Mouse (Mus musculus) heart, embryonic 16.5 days (tissue): Measurements from ENCODE around the gene Invs. TPM values are rescaled to one million over a fixed set of nuclear protein-coding genes. Genes with fewer than 3 reads are reported as not detected.
A peak's percentile ranks its signal among the peaks of the same experiment; 100 is the strongest.

ENCODE experiments used
- ATAC-seq: fragments of 200-750 bp; cut with Nextera tagmentation; replicated peaks from 2 replicates; pipeline ENCODE4 v1.8.0; 2017; ENCODE audit warnings: moderate number of reproducible peaks; ENCODE audit not compliant: insufficient read depth, low FRiP score; ENCODE audit errors: extremely low read depth
- H3K27ac ChIP-seq: fragments of 300-500 bp; sonication (generic); 2 replicates; pipeline ENCODE4 v1.5.1; 2014; ENCODE audit warnings: mild to moderate bottlenecking, low read length, control low read depth, moderate library complexity
- H3K27me3 ChIP-seq: fragments of 300-500 bp; sonication (generic); 2 replicates; pipeline ENCODE4 v1.6.1; 2014; ENCODE audit warnings: low read length, mixed read lengths; ENCODE audit not compliant: control insufficient read depth, insufficient read depth
- H3K36me3 ChIP-seq: fragments of 300-500 bp; sonication (generic); 2 replicates; pipeline ENCODE4 v1.6.1; 2014; ENCODE audit not compliant: control insufficient read depth, insufficient read depth
- H3K4me1 ChIP-seq: fragments of 300-500 bp; sonication (generic); 2 replicates; pipeline ENCODE4 v1.6.1; 2014; ENCODE audit warnings: low read length, mixed read lengths; ENCODE audit not compliant: control insufficient read depth, insufficient read depth
- H3K4me2 ChIP-seq: fragments of 300-500 bp; sonication (generic); 2 replicates; pipeline ENCODE4 v1.6.1; 2014; ENCODE audit warnings: low read depth, mild to moderate bottlenecking, control low read depth, low read length
- H3K4me3 ChIP-seq: fragments of 300-500 bp; sonication (generic); 2 replicates; pipeline ENCODE4 v1.5.1; 2014; ENCODE audit warnings: mild to moderate bottlenecking, control low read depth, low read length
- H3K9ac ChIP-seq: fragments of 300-500 bp; sonication (generic); 2 replicates; pipeline ENCODE4 v1.6.1; 2014; ENCODE audit warnings: low read length, control low read depth
- H3K9me3 ChIP-seq: fragments of 300-500 bp; sonication (generic); replicated peaks from 2 replicates; pipeline ENCODE4 v1.6.1; 2016; ENCODE audit warnings: low read length; ENCODE audit not compliant: control insufficient read depth
- WGBS: fragments of 180-500 bp; shearing (Covaris S2); extraction: QIAGEN DNeasy Blood & Tissue Kit; methylation state at CpG from one replicate; pipeline ENCODE4 v1.1.7; 2014; 5-methylcytosine and 5-hydroxymethylcytosine counted together
- polyA plus RNA-seq: library from polyadenylated mRNA; unstranded; fragments of >200 nt; fragmentation: Nextera tagmentation; extraction: Ambion mirVana; gene quantifications from 2 replicates; pipeline ENCODE4 v1.2.1, GENCODE M21; 2015

The Invs gene
- polyA plus RNA-seq: 4.5 and 5.0 TPM in 2 replicates

- peak within 1 kb of the TSS; percentile 99 for H3K4me3 ChIP-seq
- H3K27me3 ChIP-seq: no peaks in the 10 kb centered on the region
- 0 out of 2 replicates have a peak, but pooled peaks cover 2% of the 10 kb centered on the region for H3K36me3 ChIP-seq
- H3K27ac ChIP-seq: peak within 1 kb of the TSS; percentile 82
- H3K9ac ChIP-seq: peak within 1 kb of the TSS; percentile 92
- peaks cover 4% of the 10 kb centered on the region for H3K4me1 ChIP-seq
- peak within 1 kb of the TSS; percentile 88 for H3K4me2 ChIP-seq
- ATAC-seq: peak; percentile 100
- WGBS: under 1% methylated on average over 41 of the region's 41 CpGs
- no peaks in the 10 kb centered on the region for H3K9me3 ChIP-seq
Observed at GRCm38 (mm10) chr4:48279498-48280134, at the start of gene Invs, which contains the start of gene Erp44. TSS of gene Invs (plus strand) at chr4:48279760. TSS of gene Erp44 (minus strand) at chr4:48279558.

- no peak for ATAC-seq
- H3K36me3 ChIP-seq: no peaks in the 10 kb centered on the region
- no peaks in the 10 kb centered on the region for H3K27me3 ChIP-seq
- no peak overlapping the region for H3K4me3 ChIP-seq
- no peak overlapping the region for H3K27ac ChIP-seq
- no peaks in the 10 kb centered on the region for H3K4me1 ChIP-seq
- H3K9ac ChIP-seq: no peak overlapping the region
- H3K4me2 ChIP-seq: no peak overlapping the region
- H3K9me3 ChIP-seq: no peaks in the 10 kb centered on the region
- WGBS: 89% methylated on average over 3 of the region's 3 CpGs
Observed at GRCm38 (mm10) chr4:48236721-48237120, 42.8 kb upstream of the Invs start.

GRCm38 (mm10) chr4:48239046-48239445, 40.5 kb upstream of the Invs start:
- Histone ChIP-seq H3K4me1 (no peaks in the 10 kb centered on the region), H3K36me3 (no peaks in the 10 kb centered on the region), H3K9me3 (no peaks in the 10 kb centered on the region), H3K27ac (no peak overlapping the region), H3K27me3 (no peaks in the 10 kb centered on the region), H3K4me3 (no peak overlapping the region), H3K4me2 (no peak overlapping the region), H3K9ac (no peak overlapping the region)
- ATAC-seq: no peak
- 79% methylated on average over 4 of the region's 4 CpGs for WGBS

- Histone ChIP-seq H3K9ac (no peak overlapping the region), H3K27ac (no peak overlapping the region), H3K4me2 (no peak overlapping the region), H3K4me3 (no peak overlapping the region), H3K27me3 (no peaks in the 10 kb centered on the region), H3K9me3 (no peaks in the 10 kb centered on the region), H3K36me3 (no peaks in the 10 kb centered on the region), H3K4me1 (no peaks in the 10 kb centered on the region; the same call in 1 of the 2 replicates)
- 93% methylated on average over 4 of the region's 4 CpGs for WGBS
- no peak for ATAC-seq
Observed at GRCm38 (mm10) chr4:48242482-48242881, 37.1 kb upstream of the Invs start.

- Histone ChIP-seq H3K27me3 (no peaks in the 10 kb centered on the region), H3K4me3 (no peak overlapping the region), H3K9me3 (no peaks in the 10 kb centered on the region), H3K4me2 (no peak overlapping the region), H3K27ac (no peak overlapping the region), H3K9ac (no peak overlapping the region), H3K36me3 (no peaks in the 10 kb centered on the region), H3K4me1 (no peaks in the 10 kb centered on the region; the same call in 1 of the 2 replicates)
- WGBS: 60% methylated on average over 1 of the region's 1 CpGs
- no peak for ATAC-seq
Observed at GRCm38 (mm10) chr4:48243737-48244136, 35.8 kb upstream of the Invs start.

GRCm38 (mm10) chr4:48244280-48244679, 35.3 kb upstream of the Invs start:
- ATAC-seq: no peak
- H3K9me3 ChIP-seq: no peaks in the 10 kb centered on the region
- H3K4me1 ChIP-seq: no peaks in the 10 kb centered on the region; the same call in 1 of the 2 replicates
- H3K9ac ChIP-seq: no peak overlapping the region
- no peak overlapping the region for H3K4me3 ChIP-seq
- H3K27me3 ChIP-seq: no peaks in the 10 kb centered on the region
- no peak overlapping the region for H3K4me2 ChIP-seq
- H3K36me3 ChIP-seq: no peaks in the 10 kb centered on the region
- H3K27ac ChIP-seq: no peak overlapping the region
- WGBS: 87% methylated on average over 2 of the region's 2 CpGs

- H3K4me2 ChIP-seq: no peak overlapping the region
- H3K4me3 ChIP-seq: no peak overlapping the region
- H3K27me3 ChIP-seq: no peaks in the 10 kb centered on the region
- no peaks in the 10 kb centered on the region for H3K9me3 ChIP-seq
- H3K36me3 ChIP-seq: no peaks in the 10 kb centered on the region
- H3K4me1 ChIP-seq: peaks cover 4% of the 10 kb centered on the region; the same call in 1 of the 2 replicates
- H3K9ac ChIP-seq: no peak overlapping the region
- no peak for ATAC-seq
- no peak overlapping the region for H3K27ac ChIP-seq
Observed at GRCm38 (mm10) chr4:48253266-48253665, 26.3 kb upstream of the Invs start.

GRCm38 (mm10) chr4:48258045-48258444, 21.5 kb upstream of the Invs start:
- Histone ChIP-seq H3K4me3 (no peak overlapping the region), H3K4me1 (peaks cover 4% of the 10 kb centered on the region; the same call in 1 of the 2 replicates), H3K27me3 (no peaks in the 10 kb centered on the region), H3K9me3 (no peaks in the 10 kb centered on the region), H3K9ac (no peak overlapping the region), H3K36me3 (no peaks in the 10 kb centered on the region), H3K4me2 (no peak overlapping the region), H3K27ac (no peak overlapping the region)
- no peak for ATAC-seq
- 86% methylated on average over 3 of the region's 3 CpGs for WGBS

GRCm38 (mm10) chr4:48267683-48268082, 11.9 kb upstream of the Invs start:
- H3K27me3 ChIP-seq: no peaks in the 10 kb centered on the region
- H3K4me2 ChIP-seq: no peak overlapping the region
- no peak overlapping the region for H3K27ac ChIP-seq
- ATAC-seq: no peak
- H3K4me1 ChIP-seq: peaks cover 4% of the 10 kb centered on the region; the same call in 1 of the 2 replicates
- no peaks in the 10 kb centered on the region for H3K36me3 ChIP-seq
- H3K9ac ChIP-seq: no peak overlapping the region
- H3K4me3 ChIP-seq: no peak overlapping the region
- no peaks in the 10 kb centered on the region for H3K9me3 ChIP-seq
- 81% methylated on average over 3 of the region's 3 CpGs for WGBS
